Mouse (Mus musculus) heart, embryonic 16.5 days (tissue): ENCODE results near the gene Hs3st3b1. TPM values are rescaled to one million over a fixed set of nuclear protein-coding genes. Genes with fewer than 3 reads are reported as not detected.

Experiments used
- ATAC-seq: fragments of 200-750 bp; cut with Nextera tagmentation; replicated peaks from 2 replicates; pipeline ENCODE4 v1.8.0; 2017; ENCODE audit warnings: moderate number of reproducible peaks; ENCODE audit not compliant: insufficient read depth, low FRiP score; ENCODE audit errors: extremely low read depth
- H3K27ac ChIP-seq: fragments of 300-500 bp; sonication (generic); 2 replicates; pipeline ENCODE4 v1.5.1; 2014; ENCODE audit warnings: mild to moderate bottlenecking, low read length, control low read depth, moderate library complexity
- H3K27me3 ChIP-seq: fragments of 300-500 bp; sonication (generic); 2 replicates; pipeline ENCODE4 v1.6.1; 2014; ENCODE audit warnings: low read length, mixed read lengths; ENCODE audit not compliant: control insufficient read depth, insufficient read depth
- H3K36me3 ChIP-seq: fragments of 300-500 bp; sonication (generic); 2 replicates; pipeline ENCODE4 v1.6.1; 2014; ENCODE audit not compliant: control insufficient read depth, insufficient read depth
- H3K4me1 ChIP-seq: fragments of 300-500 bp; sonication (generic); 2 replicates; pipeline ENCODE4 v1.6.1; 2014; ENCODE audit warnings: low read length, mixed read lengths; ENCODE audit not compliant: control insufficient read depth, insufficient read depth
- H3K4me2 ChIP-seq: fragments of 300-500 bp; sonication (generic); 2 replicates; pipeline ENCODE4 v1.6.1; 2014; ENCODE audit warnings: low read depth, mild to moderate bottlenecking, control low read depth, low read length
- H3K4me3 ChIP-seq: fragments of 300-500 bp; sonication (generic); 2 replicates; pipeline ENCODE4 v1.5.1; 2014; ENCODE audit warnings: mild to moderate bottlenecking, control low read depth, low read length
- H3K9ac ChIP-seq: fragments of 300-500 bp; sonication (generic); 2 replicates; pipeline ENCODE4 v1.6.1; 2014; ENCODE audit warnings: low read length, control low read depth
- H3K9me3 ChIP-seq: fragments of 300-500 bp; sonication (generic); replicated peaks from 2 replicates; pipeline ENCODE4 v1.6.1; 2016; ENCODE audit warnings: low read length; ENCODE audit not compliant: control insufficient read depth
- WGBS: fragments of 180-500 bp; shearing (Covaris S2); extraction: QIAGEN DNeasy Blood & Tissue Kit; methylation state at CpG from one replicate; pipeline ENCODE4 v1.1.7; 2014; 5-methylcytosine and 5-hydroxymethylcytosine counted together
- polyA plus RNA-seq: library from polyadenylated mRNA; unstranded; fragments of >200 nt; fragmentation: Nextera tagmentation; extraction: Ambion mirVana; gene quantifications from 2 replicates; pipeline ENCODE4 v1.2.1, GENCODE M21; 2015

Hs3st3b1 gene
- 1.7 and 2.7 TPM in 2 replicates for polyA plus RNA-seq

DNA sequence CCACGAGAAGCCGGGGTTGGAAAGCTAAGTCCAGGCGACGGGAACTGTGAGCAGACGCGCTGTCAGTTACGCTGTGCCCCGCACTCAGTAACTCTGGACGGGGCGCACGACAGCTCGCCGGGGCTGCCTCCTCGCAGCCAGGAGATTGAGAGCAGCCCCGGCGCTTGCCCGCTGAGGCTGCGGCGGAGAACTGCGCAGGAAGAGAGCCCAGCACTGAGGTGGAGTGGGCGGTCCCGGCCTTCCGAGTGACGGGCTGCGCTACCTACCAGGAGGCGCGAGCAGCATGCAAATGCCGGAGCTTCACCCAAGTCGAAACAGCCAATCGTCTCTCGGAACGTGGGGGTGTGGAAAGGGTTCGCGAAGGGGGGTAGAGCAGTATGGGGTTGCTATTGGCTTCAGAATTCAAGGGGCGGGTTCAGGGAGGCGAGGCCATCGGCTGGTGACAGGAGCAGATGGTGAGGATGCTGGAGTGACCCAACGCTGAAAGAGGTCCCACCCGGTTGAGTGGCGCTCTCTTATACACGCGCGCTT is at the start of gene Hs3st3b1:
Gene Hs3st3b1, minus strand, starts transcription at position 200 of the 531 bp plus-strand sequence.
- ATAC-seq, result peak; percentile 94
- Histone ChIP-seq H3K27ac (no peak within 1 kb of the TSS), H3K27me3 (peaks cover 66% of the 10 kb centered on the region), H3K9me3 (no peaks in the 10 kb centered on the region), H3K9ac (peak within 1 kb of the TSS; percentile 71), H3K4me3 (peak within 1 kb of the TSS; percentile 66), H3K4me2 (peak within 1 kb of the TSS; percentile 95), H3K4me1 (peaks cover 31% of the 10 kb centered on the region), H3K36me3 (no peaks in the 10 kb centered on the region)
- WGBS, result under 1% methylated on average over 43 of the region's 43 CpGs

- Histone ChIP-seq H3K27ac (no peak overlapping the region), H3K27me3 (no peaks in the 10 kb centered on the region), H3K9ac (no peak overlapping the region), H3K4me1 (no peaks in the 10 kb centered on the region), H3K4me3 (no peak overlapping the region), H3K36me3 (peaks cover 3% of the 10 kb centered on the region), H3K9me3 (no peaks in the 10 kb centered on the region), H3K4me2 (no peak overlapping the region)
- no peak for ATAC-seq
- 90% methylated on average over 9 of the region's 9 CpGs for WGBS
Observed at GRCm38 (mm10) chr11:63971462-63971861, 49.4 kb upstream of the Hs3st3b1 start.

- Histone ChIP-seq H3K9ac (no peak overlapping the region), H3K4me1 (no peaks in the 10 kb centered on the region), H3K36me3 (peaks cover 3% of the 10 kb centered on the region), H3K4me2 (no peak overlapping the region), H3K9me3 (no peaks in the 10 kb centered on the region), H3K27ac (no peak overlapping the region), H3K4me3 (no peak overlapping the region), H3K27me3 (no peaks in the 10 kb centered on the region)
- 96% methylated on average over 6 of the region's 6 CpGs for WGBS
- ATAC-seq, result no peak
Observed at GRCm38 (mm10) chr11:63970818-63971217, 48.7 kb upstream of the Hs3st3b1 start.

DNA sequence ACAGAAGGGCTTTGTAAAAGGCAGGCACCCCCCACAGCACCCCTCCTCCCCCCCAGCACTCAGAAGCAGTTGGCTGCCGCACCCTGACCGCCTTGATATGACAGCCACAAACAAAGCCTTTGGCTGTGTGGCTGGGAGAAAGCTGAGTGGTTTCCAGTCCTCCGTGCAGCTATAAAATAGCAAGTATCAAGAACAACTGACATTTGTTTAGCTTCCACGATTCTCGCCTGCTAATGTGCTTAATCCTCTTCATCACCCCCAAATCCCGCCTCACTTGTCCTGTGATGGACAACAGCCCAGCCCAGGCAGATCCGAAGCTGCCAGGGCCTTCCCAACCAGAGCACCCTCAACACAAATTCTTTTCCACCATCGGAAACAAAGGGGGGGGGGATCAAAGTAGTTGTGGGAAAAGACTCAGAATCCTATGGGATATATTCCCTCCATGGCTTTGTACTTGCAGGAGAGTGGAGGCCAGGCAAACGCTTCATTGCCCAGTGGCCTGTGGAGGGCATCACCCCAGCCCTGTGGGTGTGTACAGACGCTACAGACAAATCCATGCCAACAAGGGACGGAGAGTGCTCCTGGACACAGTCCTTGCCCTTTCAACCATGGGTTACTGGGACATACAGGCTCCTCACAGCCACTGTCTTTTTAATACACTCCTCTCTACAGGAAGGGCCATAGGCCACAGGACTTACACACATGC is 47.3 kb upstream of the Hs3st3b1 start:
- ATAC-seq, result no peak
- H3K4me2 ChIP-seq, result no peak overlapping the region
- H3K27ac ChIP-seq, result no peak overlapping the region
- 62% methylated on average over 11 of the region's 11 CpGs for WGBS
- no peak overlapping the region for H3K9ac ChIP-seq
- H3K9me3 ChIP-seq, result no peaks in the 10 kb centered on the region
- no peaks in the 10 kb centered on the region for H3K4me1 ChIP-seq
- H3K27me3 ChIP-seq, result no peaks in the 10 kb centered on the region
- H3K4me3 ChIP-seq, result no peak overlapping the region
- peaks cover 3% of the 10 kb centered on the region for H3K36me3 ChIP-seq

- no peaks in the 10 kb centered on the region for H3K27me3 ChIP-seq
- H3K4me2 ChIP-seq, result no peak overlapping the region
- H3K9me3 ChIP-seq, result no peaks in the 10 kb centered on the region
- no peaks in the 10 kb centered on the region for H3K4me1 ChIP-seq
- peaks cover 3% of the 10 kb centered on the region for H3K36me3 ChIP-seq
- 50% methylated on average over 3 of the region's 3 CpGs for WGBS
- H3K4me3 ChIP-seq, result no peak overlapping the region
- no peak for ATAC-seq
- H3K27ac ChIP-seq, result no peak overlapping the region
- H3K9ac ChIP-seq, result no peak overlapping the region
Observed at GRCm38 (mm10) chr11:63968388-63969035, 46.4 kb upstream of the Hs3st3b1 start.

DNA sequence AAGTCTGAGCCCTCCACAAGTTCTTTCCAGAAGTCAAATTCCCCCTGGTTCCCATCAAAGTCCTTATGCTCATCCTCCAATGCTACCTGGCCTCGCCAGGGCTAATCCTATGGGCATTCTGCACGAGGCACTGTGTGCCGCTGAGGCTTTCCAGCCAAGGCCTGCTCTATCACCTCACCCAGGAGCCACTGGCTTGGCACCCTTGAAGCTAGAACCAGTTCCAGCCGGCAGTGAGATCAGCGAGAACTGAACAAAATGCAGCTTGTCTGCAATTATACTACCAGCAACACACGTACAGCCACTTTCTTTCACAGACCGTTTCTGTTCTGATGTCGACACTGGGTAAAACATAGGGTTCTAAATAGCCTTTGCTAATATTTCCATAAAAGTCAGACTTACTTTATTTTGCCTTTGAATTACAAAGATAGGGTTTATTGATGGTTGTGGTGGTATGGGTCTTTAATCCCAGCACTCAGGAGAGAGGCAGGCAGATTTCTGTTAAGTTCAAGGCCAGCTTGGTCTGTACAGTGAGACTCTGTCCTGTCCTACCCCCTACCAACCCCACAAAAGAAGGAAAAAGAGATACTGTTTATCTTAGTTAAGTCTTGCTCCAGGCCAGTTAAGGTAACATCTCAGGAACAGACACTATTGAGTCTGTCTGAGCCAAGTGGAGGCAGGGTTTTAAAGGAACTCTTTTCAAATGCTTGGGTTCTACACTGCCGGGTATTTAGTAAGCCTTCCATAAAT is 45.7 kb upstream of the Hs3st3b1 start:
- H3K4me2 ChIP-seq, result no peak overlapping the region
- no peak overlapping the region for H3K4me3 ChIP-seq
- ATAC-seq, result no peak
- H3K27ac ChIP-seq, result no peak overlapping the region
- H3K9ac ChIP-seq, result no peak overlapping the region
- no peaks in the 10 kb centered on the region for H3K9me3 ChIP-seq
- H3K4me1 ChIP-seq, result no peaks in the 10 kb centered on the region
- peaks cover 2% of the 10 kb centered on the region; the same call in 1 of the 2 replicates for H3K36me3 ChIP-seq
- H3K27me3 ChIP-seq, result no peaks in the 10 kb centered on the region
- 76% methylated on average over 9 of the region's 9 CpGs for WGBS

DNA sequence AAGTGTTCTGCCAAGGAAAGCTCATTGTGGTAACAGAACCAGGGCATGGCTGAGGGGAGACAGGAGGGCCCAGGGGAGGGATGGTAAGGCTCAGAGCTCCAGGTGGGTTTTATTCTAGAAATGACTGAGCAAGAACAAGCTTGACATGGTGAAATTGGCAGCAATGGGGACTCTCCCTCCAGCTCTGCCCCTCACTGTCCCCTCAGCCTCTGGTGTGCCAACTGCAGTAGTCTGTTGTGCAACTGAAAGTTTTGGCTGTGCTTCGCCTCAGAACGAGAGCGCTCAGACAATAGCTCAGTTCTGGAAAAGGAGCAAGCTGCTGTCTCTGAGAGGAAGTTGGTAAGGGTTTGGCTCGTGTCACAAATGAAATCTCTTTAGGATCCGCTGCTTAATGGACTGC is 43.3 kb upstream of the Hs3st3b1 start:
- Histone ChIP-seq H3K27ac (no peak overlapping the region), H3K9me3 (no peaks in the 10 kb centered on the region), H3K9ac (no peak overlapping the region), H3K27me3 (no peaks in the 10 kb centered on the region), H3K4me1 (no peaks in the 10 kb centered on the region), H3K4me2 (no peak overlapping the region), H3K4me3 (no peak overlapping the region), H3K36me3 (peaks cover 5% of the 10 kb centered on the region; the same call in 1 of the 2 replicates)
- WGBS, result 60% methylated on average over 5 of the region's 5 CpGs
- ATAC-seq, result no peak

DNA sequence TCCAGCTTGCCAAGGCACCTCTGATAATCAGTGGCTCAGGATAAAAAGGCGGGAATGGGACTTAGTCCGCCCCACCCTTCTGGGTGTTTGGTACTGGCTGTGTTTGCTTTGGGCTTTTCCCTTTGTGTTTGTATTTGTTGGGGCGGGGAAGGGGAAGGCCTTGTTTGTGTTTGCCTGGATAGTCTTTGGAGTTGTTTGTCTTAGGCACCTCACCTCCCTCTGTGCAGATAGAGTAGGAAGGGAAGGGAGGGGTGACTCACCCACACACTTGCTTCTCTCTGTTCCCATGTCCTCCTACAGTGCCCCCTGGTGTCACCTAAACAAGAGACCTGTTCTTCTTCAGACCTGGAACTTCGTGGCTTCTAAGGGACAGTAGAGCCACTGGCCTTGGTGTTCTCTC is 35.1 kb upstream of the Hs3st3b1 start:
- H3K4me2 ChIP-seq, result no peak overlapping the region
- no peak overlapping the region for H3K9ac ChIP-seq
- no peaks in the 10 kb centered on the region for H3K9me3 ChIP-seq
- H3K27ac ChIP-seq, result no peak overlapping the region
- H3K4me1 ChIP-seq, result peaks cover 3% of the 10 kb centered on the region; the same call in 1 of the 2 replicates
- H3K27me3 ChIP-seq, result no peaks in the 10 kb centered on the region
- H3K4me3 ChIP-seq, result no peak overlapping the region
- no peak; the same call in 1 of the 2 replicates for ATAC-seq
- 53% methylated on average over 4 of the region's 4 CpGs for WGBS
- H3K36me3 ChIP-seq, result no peaks in the 10 kb centered on the region
